Mouse (Mus musculus): ENCODE results near the gene Asb16.
A peak's percentile ranks its signal among the peaks of the same experiment; 100 is the strongest.

- peak; percentile 68 for TF ChIP-seq CTCF (conservative IDR thresholded peaks at IDR 0.05; ENCODE audit: low read length)
- TF ChIP-seq NANOG (IDR thresholded peaks at IDR 0.05; ENCODE audit: borderline replicate concordance, low read length) = no peak
- no peak for TF ChIP-seq POU5F1 (IDR thresholded peaks at IDR 0.05; ENCODE audit: borderline replicate concordance, low read length)
Observed at GRCm38 (mm10) chr11:102246871-102247270, 21.7 kb upstream of the Asb16 start.

Measured in E14TG2a.4 (cell line).